Mouse (Mus musculus): ENCODE results near the gene Tenm2.

DNA sequence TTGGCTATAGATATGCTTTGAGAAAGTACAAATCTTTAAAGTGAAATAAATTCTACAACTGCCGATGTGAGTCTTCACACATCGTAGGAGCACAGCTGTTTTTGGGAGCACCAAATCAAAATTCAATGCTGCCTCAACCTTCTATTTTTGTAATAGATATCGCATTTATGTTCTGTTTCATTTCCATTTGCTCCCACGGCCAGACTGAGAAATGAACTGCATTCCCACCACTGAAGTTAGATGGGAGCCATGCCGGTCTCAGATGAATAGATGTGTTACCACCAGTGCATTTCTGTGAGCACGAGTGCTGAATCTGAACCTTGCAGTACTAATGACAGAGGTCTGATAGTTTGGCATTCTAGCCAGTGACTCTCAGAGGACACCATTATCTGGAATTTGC, 58.3 kb downstream of the Tenm2 start:
- TF ChIP-seq POLR2A (IDR thresholded peaks at IDR 0.05; ENCODE audit: control insufficient read depth in 1 of 2, insufficient read depth in 1 of 2, low read depth in 1 of 2, low read length in 2 of 2, poor library complexity in 1 of 2): no peak
- no peak for TF ChIP-seq ZC3H11A (IDR thresholded peaks at IDR 0.05; ENCODE audit: low read depth, low read length)
- no peak for TF ChIP-seq SMC3 (IDR thresholded peaks at IDR 0.05; ENCODE audit: low read depth, low read length)
- TF ChIP-seq USF1 (IDR thresholded peaks at IDR 0.05; ENCODE audit: low read depth, low read length): no peak
- TF ChIP-seq HCFC1 (IDR thresholded peaks at IDR 0.05; ENCODE audit: low read depth, low read length): no peak
- TF ChIP-seq POLR2AphosphoS2 (IDR thresholded peaks at IDR 0.05; ENCODE audit: low read length): no peak
- TF ChIP-seq MAX (IDR thresholded peaks at IDR 0.05; ENCODE audit: low read length): no peak
- TF ChIP-seq GABPA (IDR thresholded peaks at IDR 0.05; ENCODE audit: low read depth, low read length): no peak
- no peak for TF ChIP-seq CHD1 (IDR thresholded peaks at IDR 0.05; ENCODE audit: low read depth, low read length)
- no peak for TF ChIP-seq BHLHE40 (IDR thresholded peaks at IDR 0.05; ENCODE audit: borderline replicate concordance, low read depth, low read length)

Data from MEL (cell line).